Mouse (Mus musculus) heart, embryonic 14.5 days (tissue): ENCODE data around the gene Ap4s1. TPM values are rescaled to one million over a fixed set of nuclear protein-coding genes. Genes with fewer than 3 reads are reported as not detected.

Source experiments
- ATAC-seq: fragments of 200-750 bp; cut with Nextera tagmentation; 2 replicates; pipeline ENCODE4 v1.8.0; 2017; ENCODE audit warnings: low read depth, moderate TSS enrichment; ENCODE audit not compliant: insufficient number of reproducible peaks, insufficient read depth, low FRiP score
- H3K27ac ChIP-seq, 2 experiments: fragments of 200-500 bp in 1 of 2; fragments of 300-500 bp in 1 of 2; sonication (generic) in 1 of 2; replicated peaks in 1 of 2; 2 replicates each; pipeline ENCODE4 v1.5.1; 2012 to 2014; ENCODE audit warnings: low read depth in 2 of 2, low read length in 2 of 2, control low read depth in 1 of 2, mild to moderate bottlenecking in 1 of 2, mixed read lengths in 1 of 2; ENCODE audit not compliant: control insufficient read depth in 1 of 2, insufficient read depth in 1 of 2
- H3K27me3 ChIP-seq: fragments of 300-500 bp; sonication (generic); 2 replicates; pipeline ENCODE4 v1.6.1; 2014; ENCODE audit warnings: mild to moderate bottlenecking, low read length, control low read depth; ENCODE audit not compliant: control insufficient read depth, insufficient read depth
- H3K36me3 ChIP-seq: fragments of 300-500 bp; sonication (generic); 2 replicates; pipeline ENCODE4 v1.6.1; 2014; ENCODE audit warnings: mild to moderate bottlenecking, control low read depth, low read length, mixed read lengths; ENCODE audit not compliant: control insufficient read depth, insufficient read depth
- H3K4me1 ChIP-seq, 2 experiments: fragments of 200-500 bp in 1 of 2; fragments of 300-500 bp in 1 of 2; sonication (generic) in 1 of 2; 2 replicates each; pipeline ENCODE4 v1.6.1; 2012 to 2014; ENCODE audit warnings: low read length in 2 of 2, control low read depth in 1 of 2, mixed read lengths in 1 of 2; ENCODE audit not compliant: control insufficient read depth in 2 of 2, insufficient read depth in 2 of 2
- H3K4me2 ChIP-seq: fragments of 300-500 bp; sonication (generic); 2 replicates; pipeline ENCODE4 v1.6.1; 2014; ENCODE audit warnings: mild to moderate bottlenecking, low read length
- H3K4me3 ChIP-seq, 2 experiments: fragments of 200-500 bp in 1 of 2; fragments of 300-500 bp in 1 of 2; sonication (generic) in 1 of 2; 2 replicates each; pipeline ENCODE4 v1.5.1; 2012 to 2014; ENCODE audit warnings: low read length in 2 of 2, mild to moderate bottlenecking in 2 of 2, control low read depth in 1 of 2, low read depth in 1 of 2, moderate library complexity in 1 of 2; ENCODE audit not compliant: control insufficient read depth in 1 of 2, insufficient read depth in 1 of 2
- H3K9ac ChIP-seq: fragments of 300-500 bp; sonication (generic); 2 replicates; pipeline ENCODE4 v1.6.1; 2014; ENCODE audit warnings: mild to moderate bottlenecking, low read length
- H3K9me3 ChIP-seq: fragments of 300-500 bp; sonication (generic); 2 replicates; pipeline ENCODE4 v1.6.1; 2016; ENCODE audit warnings: low read length, control low read depth; ENCODE audit not compliant: control insufficient read depth
- WGBS: fragments of 180-500 bp; shearing (Covaris S2); extraction: QIAGEN DNeasy Blood & Tissue Kit; methylation state at CpG from one replicate; pipeline ENCODE4 v1.1.7; 2014; 5-methylcytosine and 5-hydroxymethylcytosine counted together
- polyA plus RNA-seq: library from polyadenylated mRNA; unstranded; fragments of >200 nt; fragmentation: Nextera tagmentation; extraction: Ambion mirVana; gene quantifications from 2 replicates; pipeline ENCODE4 v1.2.1, GENCODE M21; 2014

The Ap4s1 gene
- polyA plus RNA-seq, 1 experiment from 2014 or later: 42.0 TPM

- Histone ChIP-seq H3K9ac (no peak overlapping the region), H3K4me3 (no peak overlapping the region), H3K4me1 (no peaks in the 10 kb centered on the region), H3K36me3 (peaks cover 9% of the 10 kb centered on the region), H3K9me3 (peaks cover 2% of the 10 kb centered on the region; the same call in 1 of the 2 replicates), H3K27me3 (no peaks in the 10 kb centered on the region), H3K27ac (no peak overlapping the region), H3K4me2 (no peak overlapping the region)
- ATAC-seq: no peak
- WGBS: 90% methylated on average over 6 of the region's 6 CpGs
These were observed 27.8 kb downstream of the Ap4s1 start for GRCm38 (mm10) chr12:51718617-51719016.

- ATAC-seq: no peak
- no peak overlapping the region for H3K27ac ChIP-seq
- no peak overlapping the region for H3K4me3 ChIP-seq
- WGBS: 86% methylated on average over 8 of the region's 8 CpGs
- peaks cover 2% of the 10 kb centered on the region; the same call in 1 of the 2 replicates for H3K9me3 ChIP-seq
- no peak overlapping the region for H3K4me2 ChIP-seq
- H3K9ac ChIP-seq: no peak overlapping the region
- H3K27me3 ChIP-seq: no peaks in the 10 kb centered on the region
- H3K4me1 ChIP-seq: no peaks in the 10 kb centered on the region
- H3K36me3 ChIP-seq: peaks cover 14% of the 10 kb centered on the region
These were observed 31.0 kb downstream of the Ap4s1 start for GRCm38 (mm10) chr12:51721836-51722235.

- Histone ChIP-seq H3K36me3 (peaks cover 1% of the 10 kb centered on the region; the same call in 1 of the 2 replicates), H3K9me3 (no peaks in the 10 kb centered on the region), H3K9ac (0 out of 2 replicates have a peak overlapping the region, but pooled peaks have one; percentile 45), H3K27ac (peak overlapping the region; percentile 85 to 92), H3K4me1 (peaks cover 12 to 16% of the 10 kb centered on the region in 2 experiments), H3K4me2 (peak overlapping the region; percentile 34), H3K27me3 (no peaks in the 10 kb centered on the region), H3K4me3 (no peak overlapping the region)
- 11% methylated on average over 11 of the region's 11 CpGs for WGBS
- ATAC-seq: peak; percentile 74
These were observed 38.2 kb downstream of the Ap4s1 start for GRCm38 (mm10) chr12:51729058-51729457.

- peaks cover 19% of the 10 kb centered on the region in 2 experiments for H3K4me1 ChIP-seq
- H3K4me2 ChIP-seq: no peak overlapping the region
- no peak for ATAC-seq
- no peaks in the 10 kb centered on the region for H3K36me3 ChIP-seq
- no peaks in the 10 kb centered on the region for H3K9me3 ChIP-seq
- WGBS: 90% methylated on average over 9 of the region's 9 CpGs
- H3K27ac ChIP-seq: peak overlapping the region; percentile 85 to 92
- H3K9ac ChIP-seq: 0 out of 2 replicates have a peak overlapping the region, but pooled peaks have one; percentile 45
- no peak overlapping the region for H3K4me3 ChIP-seq
- no peaks in the 10 kb centered on the region for H3K27me3 ChIP-seq
These were observed 39.0 kb downstream of the Ap4s1 start for GRCm38 (mm10) chr12:51729827-51730226.

- no peak for ATAC-seq
- Histone ChIP-seq H3K4me2 (0 out of 2 replicates have a peak overlapping the region, but pooled peaks have one; percentile 11), H3K9ac (peak overlapping the region; percentile 38; the same call in 1 of the 2 replicates), H3K27me3 (no peaks in the 10 kb centered on the region), H3K9me3 (no peaks in the 10 kb centered on the region), H3K27ac (peak overlapping the region; percentile 36 to 73; a peak in 1 of 4 replicates), H3K4me1 (peaks cover 19 to 25% of the 10 kb centered on the region in 2 experiments), H3K4me3 (0 out of 4 replicates have a peak overlapping the region, but pooled peaks of 1 of the 2 experiments have one; percentile 6), H3K36me3 (no peaks in the 10 kb centered on the region)
- WGBS: 55% methylated on average over 14 of the region's 14 CpGs
These were observed 43.9 kb downstream of the Ap4s1 start for GRCm38 (mm10) chr12:51734605-51735211.

- peak; percentile 45; the same call in 1 of the 2 replicates for ATAC-seq
- no peak overlapping the region for H3K4me3 ChIP-seq
- H3K9me3 ChIP-seq: no peaks in the 10 kb centered on the region
- H3K27me3 ChIP-seq: no peaks in the 10 kb centered on the region
- H3K9ac ChIP-seq: no peak overlapping the region
- no peaks in the 10 kb centered on the region for H3K36me3 ChIP-seq
- peak overlapping the region; percentile 73 to 74 for H3K27ac ChIP-seq
- H3K4me1 ChIP-seq: peaks cover 19 to 22% of the 10 kb centered on the region in 2 experiments
- WGBS: 18% methylated on average over 7 of the region's 7 CpGs
- H3K4me2 ChIP-seq: no peak overlapping the region
These were observed 45.0 kb downstream of the Ap4s1 start for GRCm38 (mm10) chr12:51735840-51736271.

GRCm38 (mm10) chr12:51736381-51736780 lies 45.5 kb downstream of the Ap4s1 start:
- Histone ChIP-seq H3K27me3 (no peaks in the 10 kb centered on the region), H3K4me2 (no peak overlapping the region), H3K36me3 (no peaks in the 10 kb centered on the region), H3K27ac (peak overlapping the region; percentile 73 to 74), H3K4me3 (no peak overlapping the region), H3K9me3 (no peaks in the 10 kb centered on the region), H3K9ac (no peak overlapping the region), H3K4me1 (peaks cover 19 to 22% of the 10 kb centered on the region in 2 experiments)
- ATAC-seq: no peak
- 36% methylated on average over 3 of the region's 3 CpGs for WGBS
